Mouse (Mus musculus): Measurements from ENCODE around the gene Ptprb.

Ptprb gene

GRCm38 (mm10) chr10:116370991-116371725, 95.8 kb downstream of the Ptprb start:
- no peak for DNase-seq (ENCODE audit: low read depth, low spot score)

- no peak for DNase-seq (ENCODE audit: low read depth, low spot score)
Observed at GRCm38 (mm10) chr10:116374111-116374510, 98.8 kb downstream of the Ptprb start.

GRCm38 (mm10) chr10:116376853-116377252, 101.5 kb downstream of the Ptprb start:
- no peak for DNase-seq (ENCODE audit: low read depth, low spot score)

- DNase-seq (ENCODE audit: low read depth, low spot score), result no peak
Observed at GRCm38 (mm10) chr10:116382826-116383685, 107.7 kb downstream of the Ptprb start.

GRCm38 (mm10) chr10:116384401-116384800, 109.1 kb downstream of the Ptprb start:
- no peak for DNase-seq (ENCODE audit: low read depth, low spot score)

- no peak for DNase-seq (ENCODE audit: low read depth, low spot score)
Observed at GRCm38 (mm10) chr10:116386391-116386885, 111.1 kb downstream of the Ptprb start.

GRCm38 (mm10) chr10:116388840-116389239, 113.5 kb downstream of the Ptprb start:
- no peak for DNase-seq (ENCODE audit: low read depth, low spot score)

GRCm38 (mm10) chr10:116393790-116394475, 118.6 kb downstream of the Ptprb start:
- DNase-seq (ENCODE audit: low read depth, low spot score), result no peak

- no peak for DNase-seq (ENCODE audit: low read depth, low spot score)
Observed at GRCm38 (mm10) chr10:116394585-116394984, 119.3 kb downstream of the Ptprb start.

- no peak for DNase-seq (ENCODE audit: low read depth, low spot score)
Observed at GRCm38 (mm10) chr10:116396279-116396678, 121.0 kb downstream of the Ptprb start.

- no peak for DNase-seq (ENCODE audit: low read depth, low spot score)
Observed at GRCm38 (mm10) chr10:116396966-116397365, 121.6 kb downstream of the Ptprb start.

- no peak for DNase-seq (ENCODE audit: low read depth, low spot score)
Observed at GRCm38 (mm10) chr10:116397573-116397972, 122.2 kb downstream of the Ptprb start.

GRCm38 (mm10) chr10:116397973-116398372, 122.7 kb downstream of the Ptprb start:
- DNase-seq (ENCODE audit: low read depth, low spot score), result no peak

GRCm38 (mm10) chr10:116402742-116403425, 127.6 kb downstream of the Ptprb start:
- DNase-seq (ENCODE audit: low read depth, low spot score), result no peak

- no peak for DNase-seq (ENCODE audit: low read depth, low spot score)
Observed at GRCm38 (mm10) chr10:116403679-116404078, 128.4 kb downstream of the Ptprb start.

- DNase-seq (ENCODE audit: low read depth, low spot score), result no peak
Observed at GRCm38 (mm10) chr10:116405011-116405410, 129.7 kb downstream of the Ptprb start.

- DNase-seq (ENCODE audit: low read depth, low spot score), result no peak
Observed at GRCm38 (mm10) chr10:116407684-116408359, 132.5 kb downstream of the Ptprb start.

- no peak for DNase-seq (ENCODE audit: low read depth, low spot score)
Observed at GRCm38 (mm10) chr10:116410826-116411225, 135.5 kb downstream of the Ptprb start.

- DNase-seq (ENCODE audit: low read depth, low spot score), result no peak
Observed at GRCm38 (mm10) chr10:116416142-116416541, 140.8 kb downstream of the Ptprb start.

- DNase-seq (ENCODE audit: low read depth, low spot score), result no peak
Observed at GRCm38 (mm10) chr10:116416726-116417125, 141.4 kb downstream of the Ptprb start.

Measured in skeletal muscle tissue, adult 2 months (tissue).